Mouse (Mus musculus) cerebellum, adult 9-11 months (tissue): Measurements from ENCODE around the gene Ikzf1.

ENCODE experiments used
- DNase-seq: peaks from one replicate; pipeline ENCODE4 v3.0.0; 2022

Ikzf1 gene

DNA sequence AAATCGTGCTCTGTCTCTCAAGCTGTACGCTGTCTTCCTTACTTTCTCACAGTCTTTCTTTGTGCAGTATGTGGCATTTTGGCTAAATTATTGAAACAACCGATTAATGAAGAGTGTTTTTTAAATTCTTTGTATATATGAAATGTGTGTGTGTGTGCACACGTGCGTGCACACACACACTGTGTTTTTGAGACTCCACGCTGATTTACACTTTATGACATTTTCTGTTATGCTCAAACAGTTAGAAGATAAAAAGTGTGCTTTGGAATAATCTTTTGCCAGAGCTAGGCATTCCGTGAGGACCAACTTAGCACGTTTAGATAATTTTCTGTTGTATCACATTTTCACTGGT, 6.0 kb downstream of the Ikzf1 start:
- no peak for DNase-seq

DNA sequence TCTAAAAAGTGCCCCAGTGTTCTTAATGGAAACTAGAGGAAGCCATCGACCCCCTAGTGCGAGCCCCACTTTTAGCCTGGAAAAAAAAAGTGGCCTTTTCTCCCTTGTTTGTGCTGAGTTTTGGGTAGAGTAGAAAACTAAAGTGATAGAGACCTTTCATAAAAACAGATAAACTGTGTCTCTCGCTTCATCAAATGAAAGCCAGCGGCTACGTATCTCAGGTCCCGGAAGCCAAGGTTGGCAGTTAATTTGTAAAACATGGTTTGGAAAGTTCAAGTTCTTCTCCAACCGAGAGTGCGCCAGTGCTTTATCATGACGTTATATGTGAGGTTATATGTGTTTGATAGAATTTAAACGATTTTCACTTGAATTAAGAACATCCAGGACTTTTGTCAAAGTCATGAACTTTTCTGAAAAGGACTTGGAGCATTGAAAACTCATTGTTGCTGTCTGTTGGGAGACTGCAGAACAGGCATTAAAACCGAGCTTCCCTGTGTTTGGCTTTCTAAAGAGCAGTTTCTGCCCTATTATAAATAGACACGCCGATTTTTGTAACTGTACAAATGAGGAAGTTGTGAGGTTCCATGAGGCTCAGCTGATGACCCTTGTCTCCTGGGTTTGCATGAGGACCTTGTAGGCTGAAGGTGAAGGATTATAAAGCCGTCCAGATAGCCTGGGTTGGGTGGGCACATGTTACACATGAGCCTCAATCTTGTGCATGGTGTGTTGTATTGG, 6.7 kb downstream of the Ikzf1 start:
- DNase-seq = no peak

DNA sequence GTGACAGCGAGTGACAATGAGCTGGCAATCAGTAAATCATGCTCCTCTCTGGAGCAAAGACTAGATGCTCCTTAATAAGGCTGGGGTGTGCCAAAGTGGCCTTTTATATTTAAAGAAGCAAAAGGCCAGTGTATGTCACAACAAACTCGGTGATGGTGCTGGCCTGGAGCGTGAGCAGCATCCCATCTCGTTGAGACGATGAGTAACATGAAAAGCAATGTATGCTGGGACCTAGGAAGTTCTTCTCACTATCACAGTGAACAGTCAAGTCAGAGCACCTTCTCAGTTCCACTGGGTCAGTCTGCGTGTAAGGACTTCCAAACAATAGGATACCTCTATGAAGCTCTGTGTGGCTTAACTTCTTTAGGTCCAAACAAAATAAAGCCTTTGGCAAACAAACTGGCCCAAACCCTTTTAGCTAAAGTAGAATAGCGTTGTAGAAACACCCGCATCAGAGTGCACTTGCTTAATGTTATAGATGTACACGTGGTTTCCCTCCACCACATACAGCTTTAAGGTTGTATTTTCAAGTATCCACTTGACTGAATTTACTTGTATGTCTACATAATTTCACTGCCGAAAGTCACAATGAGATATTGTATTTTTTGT, 7.9 kb downstream of the Ikzf1 start:
- DNase-seq = no peak

DNA sequence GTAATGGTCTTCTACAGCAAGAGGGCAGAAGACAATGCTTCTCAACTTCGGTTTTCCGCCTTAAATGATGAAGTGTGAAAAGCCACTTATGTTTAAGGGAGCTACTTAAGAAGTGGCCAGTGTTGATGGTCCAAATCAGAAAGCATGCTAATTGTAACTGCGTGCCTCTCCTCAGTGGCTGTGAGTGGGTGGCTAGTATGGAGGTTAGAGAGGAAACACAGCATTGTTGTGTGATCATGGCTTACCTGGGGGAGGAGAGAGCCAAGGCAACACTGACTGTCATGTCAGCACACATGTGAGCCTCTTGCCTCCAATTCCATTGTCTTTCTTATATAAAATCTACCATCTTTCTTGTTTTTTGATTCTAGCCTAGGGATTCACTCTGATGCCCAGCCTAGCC, 8.6 kb downstream of the Ikzf1 start:
- DNase-seq = no peak

DNA sequence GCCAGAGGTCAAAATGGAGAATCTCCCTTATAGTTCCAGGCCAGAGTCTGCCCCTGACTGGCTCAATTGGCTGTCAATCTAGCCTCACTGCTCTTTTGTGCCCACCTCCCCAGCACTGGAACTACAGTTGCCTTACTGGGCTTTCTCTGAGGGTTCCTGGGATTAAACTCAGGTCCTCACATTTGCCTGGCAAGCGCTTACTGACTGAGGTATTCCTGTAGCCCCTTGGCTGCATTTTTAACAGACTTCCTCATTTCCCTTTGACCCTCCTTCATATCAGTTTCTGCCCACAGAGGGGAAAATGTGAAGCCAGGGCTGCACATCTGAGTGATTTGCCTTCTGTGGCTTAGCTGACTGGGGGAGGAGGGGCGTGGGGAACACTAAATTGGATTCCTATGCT, 9.3 kb downstream of the Ikzf1 start:
- DNase-seq = no peak

DNA sequence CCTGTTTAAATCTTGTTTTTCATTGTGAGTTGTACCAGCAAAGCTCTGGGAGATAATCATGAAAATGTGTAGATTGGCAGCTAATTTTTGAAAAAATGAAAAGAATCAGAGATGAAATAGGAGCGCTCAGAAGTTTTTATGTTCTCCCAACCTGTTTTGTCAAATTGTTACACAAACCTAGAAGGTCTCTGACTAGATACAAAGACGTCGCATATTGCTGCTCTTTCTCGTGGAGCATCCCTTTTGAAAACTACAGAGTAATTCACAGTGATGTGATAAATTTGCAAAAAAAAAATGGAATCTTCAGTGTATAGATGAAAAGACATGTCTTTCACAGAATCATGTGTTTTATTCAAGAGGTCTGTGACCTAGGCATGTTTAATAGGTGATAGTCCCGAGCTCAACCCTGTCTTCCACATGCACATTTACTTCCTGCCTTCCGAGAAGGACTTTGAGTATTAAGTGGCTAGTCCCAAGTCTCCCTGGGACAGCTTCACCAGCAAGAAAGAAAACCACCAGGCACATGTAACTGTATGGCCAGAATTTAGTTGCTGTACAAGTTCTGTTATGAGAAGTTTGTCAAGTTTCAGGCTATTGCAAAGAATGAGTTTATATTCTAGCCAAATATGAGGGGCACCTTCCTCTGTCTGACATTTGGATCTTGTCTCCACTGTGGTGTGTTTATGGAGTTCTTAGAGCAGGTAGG, 9.8 kb downstream of the Ikzf1 start:
- DNase-seq = no peak

DNA sequence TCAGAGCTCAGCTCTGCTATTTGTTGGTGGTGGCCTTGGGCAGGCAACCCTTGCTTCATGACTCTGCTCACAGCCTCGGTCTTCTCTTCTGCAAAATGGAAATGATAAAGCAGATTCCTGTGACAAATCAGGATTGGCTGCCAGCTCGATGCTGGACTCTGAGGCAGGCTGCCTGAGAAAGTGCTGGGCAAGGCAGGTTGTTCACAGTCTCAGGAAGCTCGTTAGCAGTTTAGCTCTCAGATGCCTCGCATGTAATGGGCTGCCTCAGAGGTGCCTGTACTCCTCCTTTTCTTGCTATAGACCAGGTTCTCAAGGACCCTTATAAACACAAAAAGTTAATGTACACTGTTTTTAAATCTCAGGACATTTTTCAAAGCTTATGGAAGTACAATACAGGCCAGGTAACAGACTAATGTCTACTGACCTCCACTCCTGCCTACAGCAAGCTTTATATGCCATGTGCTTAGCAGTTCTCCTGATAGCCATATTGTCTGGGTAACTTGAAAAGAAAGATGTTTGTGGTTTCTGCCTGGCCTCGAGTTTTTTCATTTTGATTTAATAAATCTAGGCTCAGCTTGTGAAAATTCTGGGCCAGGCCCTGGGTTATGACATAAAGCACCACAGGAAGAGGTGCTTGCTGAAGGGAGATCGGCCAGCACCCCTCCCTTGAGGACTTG, 10.5 kb downstream of the Ikzf1 start:
- DNase-seq = no peak

DNA sequence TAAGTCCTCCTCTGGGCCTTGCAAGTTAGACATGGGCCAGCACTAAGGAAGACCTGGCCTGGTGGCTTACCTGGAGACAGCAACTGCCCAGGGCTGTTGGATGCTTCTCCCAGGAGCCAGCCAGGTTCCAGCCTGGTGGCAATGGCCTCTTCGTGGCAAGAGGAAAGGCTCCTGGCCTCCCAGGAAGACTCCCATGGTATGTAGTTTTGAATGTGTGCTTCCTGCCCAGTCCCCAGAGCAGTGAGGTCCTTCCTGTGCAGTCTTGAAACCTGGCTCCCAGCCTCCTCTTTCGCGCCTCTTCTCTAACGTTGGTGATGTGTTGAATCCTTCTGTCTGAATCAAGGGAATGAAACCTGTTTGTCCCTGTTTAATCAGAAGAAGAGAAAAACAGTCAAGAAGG, 11.1 kb downstream of the Ikzf1 start:
- DNase-seq = no peak

DNA sequence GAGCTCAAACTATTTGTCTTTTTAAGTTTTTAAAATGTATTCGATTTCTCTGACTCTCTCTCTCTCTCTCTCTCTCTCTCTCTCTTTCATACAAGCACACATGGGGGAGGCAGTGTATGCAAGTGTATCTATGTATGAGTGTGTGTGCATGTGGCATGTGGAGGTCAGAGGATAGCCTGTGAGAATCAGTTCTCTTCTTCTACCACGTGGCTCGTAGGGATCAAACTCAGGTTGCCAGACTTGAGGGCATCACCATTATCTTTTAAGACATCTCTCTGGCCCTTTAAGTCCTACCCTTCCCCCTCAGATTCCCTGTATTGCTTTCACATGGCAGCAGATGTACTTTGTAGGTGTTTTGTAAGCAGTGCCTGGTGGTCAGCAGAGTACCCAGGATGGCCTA, 12.0 kb downstream of the Ikzf1 start:
- DNase-seq = no peak

DNA sequence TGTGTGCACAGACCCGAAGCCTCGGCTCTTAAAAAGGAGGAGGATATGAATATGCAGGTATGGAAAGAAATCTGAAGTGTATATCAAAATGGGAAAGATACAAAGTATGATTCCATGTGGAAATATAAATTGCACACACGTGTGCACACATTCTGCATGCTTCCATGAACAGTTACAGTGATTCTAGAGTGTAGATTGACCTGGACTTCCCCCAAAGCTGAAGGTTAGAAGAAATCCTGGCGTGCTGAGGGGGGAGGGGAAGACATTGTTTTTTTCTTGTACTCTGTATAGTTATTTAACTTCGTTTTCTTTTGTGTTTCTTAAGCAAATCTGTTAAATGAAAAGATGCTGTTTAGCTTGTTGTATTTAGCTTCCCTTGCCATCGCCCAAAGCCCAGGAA, 16.6 kb downstream of the Ikzf1 start:
- no peak for DNase-seq

DNA sequence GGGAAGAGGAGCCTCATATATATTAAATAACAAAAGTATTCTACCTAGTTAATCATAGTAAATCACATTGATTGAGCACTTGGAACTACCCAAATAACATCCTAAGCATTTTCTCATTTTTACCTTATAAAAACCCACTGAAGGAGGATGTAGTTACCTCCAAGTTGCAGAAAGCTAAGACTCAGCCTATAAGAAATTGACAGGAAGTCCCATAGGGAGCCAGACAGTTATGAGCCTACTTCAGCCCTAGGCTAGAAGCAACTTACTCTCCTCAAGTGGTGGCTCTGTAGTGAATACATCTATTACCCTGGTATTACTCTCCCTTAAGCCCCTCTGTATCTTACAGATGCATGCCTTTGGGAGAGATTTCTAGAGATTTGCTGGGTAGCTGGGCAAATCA, 19.0 kb downstream of the Ikzf1 start:
- no peak for DNase-seq

DNA sequence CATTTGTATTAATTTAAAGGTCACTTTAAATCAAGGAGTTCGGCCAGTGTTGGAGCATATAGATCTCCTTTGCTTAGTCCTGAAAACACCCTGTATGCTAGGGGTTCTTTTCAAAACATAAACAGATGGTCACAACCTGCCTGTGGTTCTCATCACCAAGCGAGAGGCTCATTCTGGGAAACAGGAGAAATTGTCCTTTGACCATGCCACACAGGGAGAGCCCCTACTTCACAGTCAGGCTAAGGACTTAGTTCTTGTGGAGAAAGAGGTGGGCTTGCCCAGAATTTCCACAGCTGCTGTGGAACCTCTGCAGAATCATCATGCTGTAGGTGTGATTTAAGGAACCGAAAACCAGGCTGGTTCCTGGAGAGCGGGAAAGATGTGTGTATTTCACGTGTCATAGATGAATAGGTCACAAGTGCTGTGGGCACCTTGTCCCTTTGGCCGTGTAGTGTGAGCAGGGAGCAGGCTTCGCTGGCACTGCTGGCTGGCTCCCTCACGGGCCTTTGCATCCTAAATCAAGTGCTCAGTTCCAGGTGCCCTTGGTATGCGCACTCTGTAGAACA, 23.4 kb downstream of the Ikzf1 start:
- no peak for DNase-seq

DNA sequence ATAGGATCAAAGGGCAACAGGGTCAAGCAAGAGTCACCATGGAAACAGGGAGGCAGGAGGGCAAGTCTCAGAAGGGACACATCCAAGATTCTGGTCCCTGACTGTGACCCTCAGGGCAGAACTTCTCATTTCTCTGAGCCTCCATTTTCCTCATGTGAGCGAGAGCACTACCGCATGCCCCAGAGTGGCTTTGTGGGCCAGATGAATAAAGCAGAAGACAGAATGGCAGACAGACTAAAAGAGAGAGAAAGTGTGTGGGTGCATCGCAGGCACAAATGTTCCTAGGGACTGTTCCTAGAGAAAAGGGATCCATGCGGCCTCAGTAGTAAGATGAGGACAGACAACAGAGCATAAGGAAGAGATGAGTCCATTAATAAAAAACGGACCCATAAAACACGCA, 24.5 kb downstream of the Ikzf1 start:
- DNase-seq = no peak

DNA sequence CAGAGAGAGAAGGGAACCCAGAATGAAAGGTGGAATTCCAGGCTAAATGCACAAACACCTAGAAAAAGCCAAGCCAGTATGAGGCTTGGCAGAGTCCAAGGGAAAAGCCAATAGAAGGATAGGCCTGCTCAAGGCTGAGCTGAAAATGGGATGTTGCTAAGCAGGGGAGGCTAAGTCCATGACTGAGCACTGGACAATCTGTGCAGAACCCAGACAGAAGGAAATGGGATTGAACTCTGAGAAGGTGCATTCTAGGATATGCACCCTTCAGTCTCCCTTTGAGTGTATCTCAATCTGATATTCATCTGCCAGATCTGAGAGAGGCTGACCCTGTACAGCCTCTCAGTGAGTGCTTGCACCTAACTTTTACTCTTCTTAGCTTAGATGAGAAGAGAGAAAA, 25.9 kb downstream of the Ikzf1 start:
- no peak for DNase-seq

DNA sequence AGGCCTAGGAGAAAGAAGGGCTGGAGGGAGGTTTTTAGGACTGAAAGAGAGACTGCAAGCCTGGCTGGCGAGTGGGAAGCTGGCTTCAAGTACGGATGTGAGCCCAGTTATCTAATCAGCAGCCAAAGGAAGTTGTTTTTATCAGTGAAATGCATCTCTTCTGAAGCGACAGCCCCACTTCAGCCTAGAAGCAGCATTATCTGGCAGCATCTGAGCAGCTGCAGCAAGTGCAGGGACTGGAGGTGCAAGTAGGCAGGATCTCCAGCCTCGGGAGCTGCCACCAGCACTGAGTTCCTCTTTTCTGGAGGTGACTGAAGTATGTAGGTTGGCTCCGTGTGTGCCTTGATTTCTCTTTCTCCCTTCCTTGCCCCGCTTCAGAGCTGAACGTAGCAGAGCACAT, 26.9 kb downstream of the Ikzf1 start:
- DNase-seq = no peak

DNA sequence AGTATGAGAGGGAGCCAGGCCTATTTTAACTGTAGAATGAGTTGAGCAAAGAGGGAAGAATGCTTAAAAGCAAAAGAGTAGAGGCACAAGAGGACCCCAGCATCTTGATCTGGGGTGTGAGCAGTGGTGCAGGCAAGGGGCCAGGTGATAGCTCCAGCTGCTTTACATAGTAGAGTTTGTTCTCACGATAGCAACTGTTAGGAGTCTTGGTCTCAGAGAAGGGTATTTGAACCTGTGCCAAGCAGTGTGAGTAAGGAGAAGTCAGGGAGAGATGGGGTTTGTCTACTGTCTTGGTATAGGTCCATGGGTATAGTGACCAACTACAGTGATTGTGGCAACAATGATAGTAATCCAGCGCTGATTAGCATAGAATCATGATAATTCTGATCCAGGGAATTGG, 29.9 kb downstream of the Ikzf1 start:
- DNase-seq = no peak

DNA sequence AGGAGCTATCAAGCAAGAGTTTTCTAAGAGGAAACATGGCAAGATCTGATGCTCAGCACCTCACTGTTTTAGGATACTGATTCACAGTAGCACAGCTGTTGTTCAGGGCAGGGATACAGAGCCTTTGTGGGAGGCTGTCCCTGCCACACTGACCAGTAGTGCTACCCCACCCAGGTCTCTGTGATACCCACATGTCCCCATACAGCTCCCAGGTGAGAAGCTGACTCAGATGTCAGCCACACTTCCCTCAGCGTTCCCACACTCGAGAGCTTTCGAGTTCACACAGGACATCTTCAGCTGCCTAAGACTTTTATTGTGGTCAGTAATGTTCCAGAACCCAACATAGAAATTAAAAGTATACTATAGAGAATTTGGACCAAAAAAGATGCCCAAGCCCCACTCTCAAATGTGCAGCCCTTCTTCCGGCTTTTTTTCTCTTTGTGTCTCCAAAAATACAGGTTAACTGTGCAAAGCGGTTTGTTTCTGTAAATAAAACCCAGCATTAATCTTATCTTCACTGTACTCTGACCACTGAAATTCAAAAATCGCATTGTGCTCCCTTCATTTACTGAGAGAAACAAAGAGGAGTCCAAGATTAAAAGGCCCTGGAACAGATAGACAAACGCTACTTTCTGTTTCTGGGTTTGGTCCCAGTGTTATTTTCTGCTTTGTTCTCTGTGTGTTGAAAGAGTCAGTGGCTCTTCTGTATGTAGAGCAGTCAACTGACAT, 31.3 kb downstream of the Ikzf1 start:
- DNase-seq = no peak

DNA sequence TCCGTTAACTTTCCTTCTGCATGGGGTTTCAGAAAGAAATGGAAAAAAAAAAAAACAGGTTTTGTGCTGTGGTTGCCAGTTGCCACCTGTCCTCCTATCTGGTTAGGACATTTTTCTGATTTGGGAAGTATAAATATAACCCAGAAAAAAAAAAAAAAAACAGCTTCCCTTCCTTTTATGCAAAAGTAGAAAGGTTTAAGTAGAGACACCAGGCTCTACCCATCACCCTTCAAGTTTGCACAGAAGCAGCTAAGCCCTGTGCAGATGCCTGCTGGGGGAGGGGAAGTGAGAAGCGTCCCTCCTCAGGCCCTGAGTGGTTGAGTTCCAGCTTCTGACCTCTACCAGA, 31.9 kb downstream of the Ikzf1 start:
- DNase-seq = no peak

DNA sequence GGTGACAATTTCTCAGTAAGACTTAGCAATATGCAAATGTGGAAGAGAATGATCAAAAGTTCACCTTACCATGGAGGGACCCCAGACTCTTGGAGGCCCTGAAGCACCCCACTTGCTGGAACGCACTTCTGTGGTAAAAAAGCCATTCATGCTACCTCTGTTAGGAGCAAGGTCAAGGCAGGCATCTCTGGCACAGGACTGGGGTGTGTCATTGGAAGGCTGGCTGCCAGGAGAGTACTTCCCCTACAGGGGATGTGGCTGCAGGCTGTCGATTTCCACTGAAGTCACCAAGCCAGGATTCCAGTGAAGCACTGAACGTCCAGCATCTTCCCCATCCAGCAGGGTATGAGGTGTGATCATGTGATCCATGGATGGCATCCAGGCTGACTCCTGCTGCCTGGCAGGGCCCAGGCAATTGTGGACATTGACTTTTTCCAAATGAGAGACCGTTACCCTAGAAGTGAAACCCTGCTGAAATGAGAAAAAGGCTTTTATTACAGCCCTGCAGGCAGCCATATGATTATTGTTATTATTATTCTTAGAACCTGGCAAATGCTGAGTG, 32.9 kb downstream of the Ikzf1 start:
- no peak for DNase-seq

DNA sequence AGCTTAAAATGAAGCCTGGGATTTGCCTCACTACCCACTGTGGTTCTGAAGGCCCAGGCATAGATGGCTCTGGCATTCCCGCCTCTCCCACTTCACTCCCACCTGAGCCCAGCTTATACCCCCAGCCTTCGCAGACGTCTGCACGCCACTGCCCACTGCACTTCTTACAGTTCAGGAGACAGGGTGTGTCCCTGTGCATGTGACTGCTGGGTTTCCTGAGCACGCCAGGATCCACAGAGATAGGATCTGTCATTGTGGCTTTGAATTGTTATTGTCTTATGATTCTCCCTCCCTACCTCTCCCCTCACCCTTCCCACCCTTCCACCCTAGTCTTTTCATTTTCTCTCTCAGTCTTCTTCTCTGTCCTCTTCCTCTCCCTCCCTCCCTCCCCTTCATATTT, 34.9 kb downstream of the Ikzf1 start:
- no peak for DNase-seq

DNA sequence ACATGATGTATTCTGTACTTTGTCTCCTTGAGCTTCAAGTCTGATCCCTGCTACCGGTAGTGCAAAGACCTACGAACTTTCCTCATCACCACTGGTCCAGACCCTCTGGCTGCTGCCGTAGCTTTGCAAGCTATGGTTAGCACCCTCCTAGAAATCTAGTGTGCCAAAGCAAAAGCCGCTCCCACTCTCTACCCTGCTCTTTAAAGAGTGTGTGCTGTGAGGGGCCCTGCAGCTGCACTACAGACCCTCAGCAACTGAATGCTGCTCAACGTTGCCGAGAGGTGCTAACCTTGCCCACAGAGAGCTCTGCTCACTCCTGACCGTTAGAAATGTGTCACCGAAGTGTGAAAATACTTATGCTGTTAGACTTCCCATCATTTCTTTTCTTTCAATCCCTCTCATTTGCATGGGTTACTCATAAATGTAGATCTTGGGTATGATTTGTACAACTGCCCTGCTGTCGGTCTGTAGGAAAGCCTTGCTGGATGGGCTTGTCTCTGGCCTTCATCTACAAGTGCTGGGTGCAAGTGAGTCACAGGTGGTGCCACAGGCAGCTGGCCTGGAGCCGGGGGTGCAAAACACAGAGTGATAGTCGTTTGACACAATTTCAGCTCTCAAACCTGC, 40.6 kb downstream of the Ikzf1 start:
- DNase-seq = no peak

DNA sequence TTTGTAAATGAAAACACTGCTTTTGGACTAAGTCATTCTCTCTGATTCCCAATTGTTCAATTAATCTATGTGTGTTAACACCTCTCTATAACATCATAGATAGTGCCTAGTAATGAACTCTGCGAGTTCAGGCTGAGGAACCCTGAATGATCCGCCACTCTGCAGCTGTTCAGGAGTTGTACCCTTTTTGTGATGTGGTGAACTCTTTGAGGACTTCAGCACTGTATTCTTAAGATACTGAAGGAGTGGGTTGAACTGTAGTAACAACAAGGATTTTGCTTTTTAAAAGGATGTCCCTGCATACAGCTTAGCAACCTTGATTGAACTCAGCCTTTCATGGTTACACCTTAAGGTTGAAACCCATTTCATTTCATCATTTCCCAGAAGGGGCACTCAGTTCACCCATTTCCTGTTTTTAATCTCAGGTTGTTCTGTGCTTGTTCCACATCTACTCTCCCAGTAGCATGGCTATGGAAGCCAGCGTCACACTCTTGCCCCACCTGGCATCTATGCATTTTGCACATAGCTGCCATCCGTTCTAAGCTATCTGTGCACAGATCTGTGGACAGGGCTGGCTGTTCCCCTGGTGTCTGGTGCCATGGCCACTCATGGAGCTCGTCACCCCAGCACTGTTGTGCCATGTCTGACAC, 41.2 kb downstream of the Ikzf1 start:
- no peak for DNase-seq
